Mouse (Mus musculus) kidney, postnatal 10 days (tissue): ENCODE data around the gene Rab21.

Experiments
- DNase-seq: peaks from one replicate; pipeline ENCODE4 v3.0.0; 2021; ENCODE audit warnings: mixed read lengths

Gene Rab21

GRCm38 (mm10) chr10:115271649-115272048 lies 43.7 kb downstream of the Rab21 start:
- DNase-seq = no peak

- no peak for DNase-seq
Observed at GRCm38 (mm10) chr10:115270612-115271390, 44.6 kb downstream of the Rab21 start.

DNA sequence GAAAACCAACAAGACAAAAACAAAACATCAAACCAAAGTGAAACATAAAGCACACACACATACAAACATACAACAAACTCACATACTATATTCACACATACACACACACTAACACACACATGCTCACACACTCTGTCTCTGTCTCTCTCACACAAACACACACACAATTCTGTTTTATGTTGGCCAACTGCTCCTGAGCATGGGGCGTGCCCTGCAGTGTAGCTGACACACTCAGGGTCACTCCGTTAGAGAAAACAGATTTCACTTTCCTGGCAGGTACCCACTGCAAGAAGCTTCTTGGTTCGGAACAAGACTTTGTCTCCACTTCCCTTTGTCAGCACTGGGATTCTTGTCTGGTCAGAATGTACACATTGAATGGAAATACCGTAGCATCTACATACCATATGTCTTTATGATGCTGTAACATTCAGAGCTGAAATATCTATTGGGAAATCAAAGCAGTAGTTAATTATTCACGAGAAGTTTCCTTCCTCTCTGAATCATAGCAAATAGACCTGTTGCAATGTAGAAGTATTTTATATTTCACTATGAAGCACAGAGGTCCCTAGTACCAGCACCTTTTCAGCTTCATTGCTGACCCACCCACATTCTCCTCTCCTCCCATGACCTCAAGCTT lies 52.4 kb downstream of the Rab21 start:
- no peak for DNase-seq

DNA sequence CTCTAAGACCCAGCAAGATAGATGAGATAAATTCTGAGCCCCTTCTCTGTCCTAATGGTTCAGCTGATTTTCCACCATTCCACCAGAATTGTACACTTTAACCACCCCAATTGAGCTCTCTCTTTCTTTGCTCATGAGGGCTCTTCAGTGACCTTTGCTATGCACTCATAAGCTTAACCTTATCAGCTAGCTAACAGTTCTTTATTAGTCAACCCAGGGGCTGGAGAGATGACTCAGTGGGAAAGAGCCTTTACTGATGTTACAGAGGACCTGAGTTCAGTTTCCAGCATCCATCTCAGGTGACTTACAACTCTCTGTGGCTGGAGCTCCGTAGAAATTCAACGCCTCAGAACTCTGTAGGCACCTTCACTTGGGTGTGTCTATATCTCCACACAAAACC lies 53.1 kb downstream of the Rab21 start:
- no peak for DNase-seq

DNA sequence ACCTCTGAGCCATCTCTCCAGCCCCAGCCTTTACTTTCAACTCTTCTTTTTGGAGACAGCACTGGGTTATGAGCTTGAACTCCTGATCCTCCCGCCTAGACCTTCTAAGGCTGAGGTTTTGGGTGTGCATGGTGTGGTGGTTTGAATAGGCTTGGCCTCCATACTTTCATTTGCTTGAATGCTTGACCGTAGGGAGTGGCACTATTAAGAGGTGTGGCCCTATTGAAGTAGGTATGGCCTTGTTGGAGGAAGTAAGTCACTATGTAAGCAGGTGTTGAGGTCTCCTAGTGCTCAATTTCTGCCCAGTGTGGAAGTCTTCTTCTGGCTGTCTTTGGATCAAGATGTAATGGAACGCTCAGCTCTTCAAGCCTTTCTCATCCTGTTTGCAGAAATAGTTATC lies 54.0 kb downstream of the Rab21 start:
- DNase-seq = no peak

DNA sequence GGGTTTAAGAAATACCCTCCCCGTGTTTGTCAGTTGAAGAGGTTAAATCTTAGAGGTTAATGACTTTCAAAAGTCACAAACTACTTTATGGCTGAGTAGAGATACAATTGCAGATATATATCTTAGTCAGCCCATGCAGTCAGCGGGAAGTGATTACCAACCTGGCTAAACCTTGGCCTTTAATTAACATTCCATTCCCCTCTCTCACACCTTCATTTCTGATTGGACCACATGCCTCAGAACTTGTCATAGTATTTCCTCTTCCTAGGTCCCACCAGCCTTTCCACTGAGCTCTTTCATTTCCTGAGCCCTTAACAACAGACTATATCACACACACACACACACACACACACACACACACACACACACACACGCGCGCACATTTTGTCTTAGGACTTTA lies 59.2 kb downstream of the Rab21 start:
- DNase-seq = no peak

DNA sequence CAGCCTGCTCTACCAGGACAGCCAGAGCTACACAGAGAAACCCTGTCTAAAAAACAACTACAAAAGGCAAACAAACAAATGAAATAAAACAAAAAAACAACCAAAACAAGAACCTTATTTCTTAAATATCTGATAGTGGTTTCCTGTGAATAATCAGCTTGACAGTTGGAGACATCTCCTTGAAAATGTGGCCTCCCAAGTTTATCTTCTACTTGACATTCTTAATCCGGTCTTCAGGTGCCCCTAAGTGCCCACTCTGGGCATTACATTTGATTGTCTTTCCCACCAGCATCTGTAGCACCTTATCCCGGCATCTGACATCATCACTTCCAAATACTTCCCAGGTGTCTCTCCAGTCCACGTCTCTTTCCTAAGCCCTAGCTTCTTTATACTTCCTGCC lies 61.9 kb downstream of the Rab21 start:
- DNase-seq = no peak

- DNase-seq = peak; percentile 39
Observed at GRCm38 (mm10) chr10:115252321-115252757, 63.1 kb downstream of the Rab21 start.

- peak; percentile 99 for DNase-seq
Observed at GRCm38 (mm10) chr10:115251088-115251934, 64.1 kb downstream of the Rab21 start, which contains the start of gene Tbc1d15. TSS of gene Tbc1d15 (minus strand) at chr10:115251467.

DNA sequence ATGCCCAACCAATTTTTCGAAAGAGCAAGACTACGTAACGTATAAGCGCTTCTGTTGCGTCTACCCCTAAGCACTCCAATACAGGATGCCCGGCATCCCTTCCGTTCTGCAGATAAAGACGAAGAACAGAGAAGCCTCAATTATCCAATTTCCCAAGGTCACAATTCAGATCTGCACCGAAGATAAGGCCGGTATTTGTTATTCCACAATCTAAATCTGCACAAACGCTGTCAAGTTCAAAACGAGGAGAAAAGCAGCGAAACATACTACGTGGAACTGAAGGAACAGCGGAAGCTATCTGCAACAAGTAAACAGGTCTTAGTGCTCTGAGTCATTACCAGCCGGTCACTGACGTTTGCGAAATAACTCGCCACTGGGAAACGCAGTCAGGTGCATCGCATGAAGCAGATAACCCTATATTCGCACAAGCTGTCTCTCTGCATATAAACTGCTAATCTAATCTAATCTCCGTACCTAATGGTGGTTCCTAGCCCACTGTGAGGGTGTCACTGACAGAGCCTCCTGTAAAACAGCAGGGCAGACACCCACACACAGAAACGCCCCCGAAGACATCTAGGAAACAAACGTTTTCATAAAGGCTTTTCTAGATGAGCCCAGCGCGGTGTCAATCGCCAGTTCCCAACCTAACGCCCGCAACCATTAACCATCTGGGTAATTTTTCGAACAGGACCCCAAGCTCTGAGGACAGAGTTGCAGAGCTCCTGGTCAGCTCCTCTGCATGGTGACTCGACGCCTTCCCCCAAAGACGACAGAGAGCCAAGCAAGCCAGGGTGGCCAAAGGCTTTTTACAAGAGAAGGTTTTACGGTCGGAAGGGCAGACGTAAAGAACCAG lies 64.9 kb downstream of the Rab21 start:
- DNase-seq = peak; percentile 13

DNA sequence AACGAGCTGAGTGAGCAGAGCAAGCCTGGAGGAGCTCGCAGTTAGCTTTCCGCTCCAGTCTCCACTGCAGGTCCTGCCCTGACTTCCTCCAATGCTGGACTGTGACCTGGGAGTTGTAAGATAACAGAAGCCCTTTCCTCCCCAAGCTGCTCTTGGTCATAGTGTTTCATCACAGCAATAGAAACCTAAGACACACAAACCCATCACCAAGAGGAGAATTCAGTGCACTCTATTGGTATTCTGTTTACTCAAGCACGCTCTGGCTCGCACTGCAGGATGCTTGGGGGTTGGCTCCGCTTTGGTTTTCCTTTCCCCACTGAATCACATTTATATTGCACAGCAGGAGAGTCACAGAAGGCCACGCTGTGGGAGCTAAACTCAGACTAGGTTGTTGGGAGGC lies 67.4 kb downstream of the Rab21 start:
- peak; percentile 16 for DNase-seq

DNA sequence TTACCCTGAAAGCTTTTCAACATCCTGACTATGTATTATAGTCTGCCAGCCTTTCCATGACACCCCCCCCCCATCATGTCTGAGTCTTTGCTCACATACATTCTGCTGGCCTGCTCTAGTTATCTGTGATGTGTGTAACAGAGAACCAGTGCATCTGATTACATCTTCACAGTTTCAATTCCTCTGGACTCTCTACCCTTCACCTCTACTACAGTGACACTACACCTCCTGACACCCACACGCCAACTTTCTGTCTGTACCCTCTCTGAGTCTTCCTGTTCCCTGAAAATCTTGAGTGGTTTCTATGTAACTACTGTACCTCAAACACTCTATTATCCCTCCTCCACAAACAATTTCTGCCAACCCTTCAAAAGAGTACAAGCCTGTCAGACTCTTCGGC lies 69.9 kb downstream of the Rab21 start:
- no peak for DNase-seq

DNA sequence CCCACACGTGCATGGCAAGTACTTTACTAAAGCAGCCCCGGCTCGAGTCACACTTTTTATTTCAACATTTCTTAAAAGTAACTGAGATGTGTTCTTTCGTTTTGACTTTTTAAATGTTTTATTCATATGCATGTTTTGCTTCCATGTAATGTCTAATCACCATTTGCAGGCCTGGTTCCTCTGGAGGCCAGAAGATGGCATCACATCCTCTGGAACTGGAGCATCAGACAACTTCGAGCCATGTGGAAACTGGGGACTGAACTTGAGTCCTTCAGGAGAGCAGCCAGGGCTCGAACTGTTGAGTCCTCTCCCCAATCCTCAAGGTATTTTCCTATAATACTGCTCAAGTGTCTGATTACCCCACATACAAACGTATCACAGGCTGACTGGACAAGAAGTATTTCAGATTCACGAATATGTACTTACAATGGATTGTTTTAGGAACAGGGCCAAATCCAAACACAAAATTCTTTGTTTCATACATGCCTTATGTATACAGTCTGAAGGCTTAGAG lies 74.3 kb downstream of the Rab21 start:
- peak; percentile 14 for DNase-seq

GRCm38 (mm10) chr10:115237931-115238330 lies 77.5 kb downstream of the Rab21 start:
- DNase-seq = no peak
